Mouse (Mus musculus): Measurements from ENCODE around the gene Lbh. TPM values are rescaled to one million over a fixed set of nuclear protein-coding genes. Genes with fewer than 3 reads are reported as not detected.

Gene Lbh
- polyA plus RNA-seq, 1 experiment from 2014 or later = 2.7 TPM

DNA sequence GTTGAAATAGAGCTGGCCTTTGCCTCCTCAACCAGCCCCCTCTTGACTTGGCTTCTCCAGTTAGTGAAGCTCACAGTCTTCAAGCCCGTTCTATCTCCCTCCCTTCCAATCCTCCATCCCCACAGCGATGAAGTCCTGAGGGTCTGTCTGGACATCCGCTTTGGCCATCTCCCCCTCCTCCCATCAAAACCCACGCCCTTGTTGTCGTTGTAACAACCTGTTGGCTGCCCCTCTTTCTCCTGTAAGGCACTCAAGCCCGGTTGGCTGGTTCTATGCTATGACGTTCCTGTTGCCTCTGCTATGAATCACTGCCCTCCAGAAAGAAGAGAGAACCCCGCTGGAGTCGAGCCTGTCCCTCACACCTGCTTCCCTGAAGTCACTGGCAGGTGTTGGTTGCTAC, 10.9 kb upstream of the Lbh start:
- no peaks in the 10 kb centered on the region for H3K27me3 ChIP-seq (ENCODE audit: control insufficient read depth, insufficient read depth, low read length)
- no peaks in the 10 kb centered on the region for H3K9me3 ChIP-seq (ENCODE audit: control insufficient read depth, low read length)
- H3K27ac ChIP-seq (replicated peaks) = no peak overlapping the region
- TF ChIP-seq EP300 (optimal IDR thresholded peaks at IDR 0.05) = no peak
- no peak for TF ChIP-seq CTCF (IDR thresholded peaks at IDR 0.05; ENCODE audit: low read depth)
- no peak overlapping the region for H3K4me2 ChIP-seq (replicated peaks; ENCODE audit: low read depth)
- no peak overlapping the region for H3K9ac ChIP-seq (ENCODE audit: low read length)
- DNase-seq (ENCODE audit: low spot score) (no peak), ATAC-seq (ENCODE audit: low FRiP score, low TSS enrichment) (no peak)
- 75% methylated on average over 9 of the region's 9 CpGs for WGBS
- no peak overlapping the region for H3K4me3 ChIP-seq (ENCODE audit: low read depth, low read length)
- no peaks in the 10 kb centered on the region for H3K36me3 ChIP-seq (ENCODE audit: control insufficient read depth, insufficient read depth, low read length)
- no peaks in the 10 kb centered on the region; the same call in 1 of the 2 replicates for H3K4me1 ChIP-seq (replicated peaks; ENCODE audit: control insufficient read depth, insufficient read depth)

DNA sequence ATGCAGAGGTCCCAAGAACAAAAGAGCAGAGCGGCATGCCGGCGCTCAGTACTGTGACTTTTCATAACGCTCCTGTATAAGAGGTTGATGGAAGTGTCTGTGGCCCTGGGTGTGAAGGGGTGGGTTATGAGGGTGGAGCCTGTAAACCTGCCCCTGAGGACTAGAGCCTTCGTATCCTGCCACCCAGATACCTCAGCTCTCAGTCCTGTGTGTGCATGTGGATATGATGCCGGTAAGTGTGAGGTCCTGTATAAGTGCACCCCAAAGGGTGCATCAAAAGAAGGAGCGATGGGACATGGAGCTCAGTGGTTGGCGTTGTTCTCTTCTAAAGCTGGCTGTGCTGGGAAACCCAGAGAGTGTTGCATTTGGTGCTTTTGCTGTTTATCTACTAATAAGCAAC, 10.3 kb upstream of the Lbh start:
- no peak for DNase-seq (ENCODE audit: low spot score)
- no peak overlapping the region for H3K27ac ChIP-seq (replicated peaks)
- TF ChIP-seq CTCF (IDR thresholded peaks at IDR 0.05; ENCODE audit: low read depth) (no peak), EP300 (optimal IDR thresholded peaks at IDR 0.05) (no peak)
- H3K27me3 ChIP-seq (ENCODE audit: control insufficient read depth, insufficient read depth, low read length) = no peaks in the 10 kb centered on the region
- H3K4me1 ChIP-seq (replicated peaks; ENCODE audit: control insufficient read depth, insufficient read depth) = no peaks in the 10 kb centered on the region; the same call in 1 of the 2 replicates
- no peak for ATAC-seq (ENCODE audit: low FRiP score, low TSS enrichment)
- no peaks in the 10 kb centered on the region for H3K9me3 ChIP-seq (ENCODE audit: control insufficient read depth, low read length)
- H3K4me2 ChIP-seq (replicated peaks; ENCODE audit: low read depth) = no peak overlapping the region
- H3K9ac ChIP-seq (ENCODE audit: low read length) = no peak overlapping the region
- H3K36me3 ChIP-seq (ENCODE audit: control insufficient read depth, insufficient read depth, low read length) = no peaks in the 10 kb centered on the region
- 76% methylated on average over 8 of the region's 8 CpGs for WGBS
- H3K4me3 ChIP-seq (ENCODE audit: low read depth, low read length) = no peak overlapping the region

DNA sequence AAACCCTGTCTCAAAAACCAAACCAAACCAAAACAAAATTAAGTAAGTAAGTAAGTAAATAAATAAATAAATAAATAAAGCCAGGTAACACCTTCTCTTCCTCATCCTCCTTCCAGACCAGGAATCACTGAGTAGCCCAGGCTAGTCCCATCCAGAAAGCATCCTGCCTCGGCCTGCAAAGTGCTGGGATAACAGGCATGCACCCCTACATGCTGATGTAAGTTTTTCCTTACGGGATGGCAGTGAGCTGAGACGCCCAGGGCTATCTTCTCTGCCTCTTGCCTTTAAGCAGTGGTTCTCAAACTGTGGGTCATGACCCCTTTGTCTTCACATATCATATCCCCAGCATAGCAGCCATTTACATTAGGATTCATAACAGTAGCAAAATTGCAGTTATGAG, 9.5 kb upstream of the Lbh start:
- H3K4me1 ChIP-seq (replicated peaks; ENCODE audit: control insufficient read depth, insufficient read depth) = no peaks in the 10 kb centered on the region; the same call in 1 of the 2 replicates
- 94% methylated on average over 3 of the region's 3 CpGs for WGBS
- ATAC-seq (ENCODE audit: low FRiP score, low TSS enrichment) = no peak
- H3K9me3 ChIP-seq (ENCODE audit: control insufficient read depth, low read length) = no peaks in the 10 kb centered on the region
- DNase-seq (ENCODE audit: low spot score) = no peak
- no peak overlapping the region for H3K27ac ChIP-seq (replicated peaks)
- H3K36me3 ChIP-seq (ENCODE audit: control insufficient read depth, insufficient read depth, low read length) = no peaks in the 10 kb centered on the region
- H3K4me3 ChIP-seq (ENCODE audit: low read depth, low read length) = no peak overlapping the region
- no peak overlapping the region for H3K4me2 ChIP-seq (replicated peaks; ENCODE audit: low read depth)
- no peak overlapping the region for H3K9ac ChIP-seq (ENCODE audit: low read length)
- no peaks in the 10 kb centered on the region for H3K27me3 ChIP-seq (ENCODE audit: control insufficient read depth, insufficient read depth, low read length)
- no peak for TF ChIP-seq EP300 (optimal IDR thresholded peaks at IDR 0.05)
- no peak for TF ChIP-seq CTCF (IDR thresholded peaks at IDR 0.05; ENCODE audit: low read depth)

DNA sequence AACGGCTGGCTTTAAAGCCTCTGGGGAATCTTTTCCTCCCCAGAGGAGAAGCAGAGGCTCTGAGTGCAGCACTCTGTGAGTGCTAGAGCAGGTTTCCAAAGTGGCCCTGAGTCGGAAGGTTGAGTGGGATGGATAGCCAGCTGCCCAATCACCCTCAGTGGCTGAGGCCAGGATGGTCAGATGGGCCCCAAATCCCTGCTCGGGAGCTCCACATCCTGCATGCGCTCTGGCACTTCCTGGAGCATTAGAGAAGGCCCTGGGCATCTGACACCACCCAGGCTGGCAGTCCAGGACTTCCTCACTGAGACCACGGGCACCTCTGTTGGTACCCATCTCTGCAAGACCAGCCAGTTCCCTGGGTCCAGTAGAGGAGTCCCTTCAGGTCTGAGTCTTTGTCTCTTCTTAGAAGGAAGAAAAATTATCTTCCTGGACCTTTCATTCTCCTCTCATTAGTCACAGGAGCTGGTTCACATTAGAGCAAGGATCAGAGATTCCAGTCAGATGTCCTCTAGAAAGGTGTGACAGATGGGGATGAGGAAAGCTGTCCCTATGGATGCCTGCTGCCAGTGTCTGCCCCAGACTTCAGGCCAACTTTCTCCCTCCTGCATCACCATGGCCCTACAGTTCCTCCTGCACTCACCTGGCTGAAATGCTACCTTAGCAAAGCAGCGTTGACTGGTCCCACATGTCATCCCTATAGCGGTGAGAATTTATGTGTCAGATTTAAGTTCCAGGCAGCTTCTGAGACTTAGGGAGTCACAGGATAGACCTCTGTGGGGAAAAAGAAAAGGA, 8.8 kb upstream of the Lbh start:
- H3K27ac ChIP-seq (replicated peaks) = no peak overlapping the region
- TF ChIP-seq EP300 (optimal IDR thresholded peaks at IDR 0.05) (no peak), CTCF (IDR thresholded peaks at IDR 0.05; ENCODE audit: low read depth) (no peak)
- no peaks in the 10 kb centered on the region for H3K27me3 ChIP-seq (ENCODE audit: control insufficient read depth, insufficient read depth, low read length)
- no peak overlapping the region for H3K4me3 ChIP-seq (ENCODE audit: low read depth, low read length)
- H3K9me3 ChIP-seq (ENCODE audit: control insufficient read depth, low read length) = no peaks in the 10 kb centered on the region
- 90% methylated on average over 7 of the region's 7 CpGs for WGBS
- no peaks in the 10 kb centered on the region for H3K4me1 ChIP-seq (replicated peaks; ENCODE audit: control insufficient read depth, insufficient read depth)
- H3K4me2 ChIP-seq (replicated peaks; ENCODE audit: low read depth) = no peak overlapping the region
- DNase-seq (ENCODE audit: low spot score) = no peak
- no peak for ATAC-seq (ENCODE audit: low FRiP score, low TSS enrichment)
- no peak overlapping the region for H3K9ac ChIP-seq (ENCODE audit: low read length)
- H3K36me3 ChIP-seq (ENCODE audit: control insufficient read depth, insufficient read depth, low read length) = no peaks in the 10 kb centered on the region

DNA sequence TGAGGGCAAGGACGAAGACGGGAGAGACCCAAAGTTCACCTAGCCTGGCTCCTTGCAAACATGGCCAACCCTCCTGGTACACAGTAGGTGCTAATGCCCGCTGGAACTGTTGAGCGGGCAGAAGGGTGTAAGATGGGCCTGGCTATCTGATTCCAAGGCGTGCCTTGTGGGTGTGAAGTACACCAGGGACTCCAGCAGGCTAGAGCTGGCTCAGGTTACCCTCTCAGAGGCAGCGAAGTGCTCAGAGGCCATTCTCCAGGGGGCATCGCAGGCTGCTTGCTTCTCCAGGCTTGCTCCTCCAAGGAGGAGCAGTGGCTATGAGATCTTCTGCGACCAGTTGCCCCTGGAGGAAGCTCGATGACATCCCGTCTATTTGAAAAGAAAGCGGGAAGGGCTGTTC, 6.8 kb upstream of the Lbh start:
- Histone ChIP-seq H3K9ac (ENCODE audit: low read length) (no peak overlapping the region), H3K27me3 (ENCODE audit: control insufficient read depth, insufficient read depth, low read length) (no peaks in the 10 kb centered on the region), H3K9me3 (ENCODE audit: control insufficient read depth, low read length) (no peaks in the 10 kb centered on the region), H3K4me2 (replicated peaks; ENCODE audit: low read depth) (no peak overlapping the region), H3K36me3 (ENCODE audit: control insufficient read depth, insufficient read depth, low read length) (no peaks in the 10 kb centered on the region), H3K4me3 (ENCODE audit: low read depth, low read length) (no peak overlapping the region), H3K4me1 (replicated peaks; ENCODE audit: control insufficient read depth, insufficient read depth) (no peaks in the 10 kb centered on the region), H3K27ac (replicated peaks) (no peak overlapping the region)
- TF ChIP-seq EP300 (optimal IDR thresholded peaks at IDR 0.05) (no peak), CTCF (IDR thresholded peaks at IDR 0.05; ENCODE audit: low read depth) (no peak)
- peak; percentile 13 for DNase-seq (ENCODE audit: low spot score)
- ATAC-seq (ENCODE audit: low FRiP score, low TSS enrichment) = no peak
- WGBS = 75% methylated on average over 11 of the region's 11 CpGs

DNA sequence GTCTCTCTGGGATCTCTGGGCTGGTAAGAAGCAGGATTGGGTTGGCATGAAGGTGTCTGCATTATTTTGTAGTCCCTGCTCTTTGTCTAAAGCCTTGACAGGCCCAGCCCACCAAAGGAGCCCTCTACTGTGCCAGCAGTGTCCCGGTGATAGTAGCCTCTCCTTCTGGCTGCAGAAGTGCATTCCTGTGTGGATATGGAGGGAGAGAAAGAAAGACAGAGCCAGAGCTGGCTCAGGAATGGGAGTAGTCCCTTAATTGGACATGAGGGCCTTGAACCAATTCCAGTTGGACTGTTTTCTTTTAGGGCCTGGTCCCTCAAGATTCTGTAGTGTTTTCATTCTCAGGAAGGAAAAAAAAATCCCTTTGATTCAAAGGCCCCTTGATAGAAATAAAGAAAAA, 6.4 kb upstream of the Lbh start:
- Histone ChIP-seq H3K4me1 (replicated peaks; ENCODE audit: control insufficient read depth, insufficient read depth) (no peaks in the 10 kb centered on the region), H3K9ac (ENCODE audit: low read length) (no peak overlapping the region), H3K9me3 (ENCODE audit: control insufficient read depth, low read length) (no peaks in the 10 kb centered on the region), H3K27ac (replicated peaks) (no peak overlapping the region), H3K4me3 (ENCODE audit: low read depth, low read length) (no peak overlapping the region), H3K36me3 (ENCODE audit: control insufficient read depth, insufficient read depth, low read length) (no peaks in the 10 kb centered on the region), H3K4me2 (replicated peaks; ENCODE audit: low read depth) (no peak overlapping the region), H3K27me3 (ENCODE audit: control insufficient read depth, insufficient read depth, low read length) (no peaks in the 10 kb centered on the region)
- ATAC-seq (ENCODE audit: low FRiP score, low TSS enrichment) (no peak), DNase-seq (ENCODE audit: low spot score) (peak; percentile 12)
- WGBS = 26% methylated on average over 1 of the region's 1 CpGs
- TF ChIP-seq CTCF (IDR thresholded peaks at IDR 0.05; ENCODE audit: low read depth) (no peak), EP300 (optimal IDR thresholded peaks at IDR 0.05) (no peak)

Data from stomach, postnatal 0 days (tissue).